Mouse (Mus musculus): ENCODE data around the gene Hs3st2. TPM values are rescaled to one million over a fixed set of nuclear protein-coding genes. Genes with fewer than 3 reads are reported as not detected.
A peak's percentile ranks its signal among the peaks of the same experiment; 100 is the strongest.
"Not testable (repeated sequence)": the region's sequence is repeated elsewhere in the genome, so short reads cannot be mapped to it uniquely, and the experiment has no call there.

Hs3st2 gene
- polyA plus RNA-seq (2011; ENCODE audit: insufficient read depth, insufficient read length, low replicate concordance, missing spikeins): not detected in 2 replicates

GRCm38 (mm10) chr7:121391225-121391983 lies at the start of gene Hs3st2:
TSS of gene Hs3st2 (plus strand) at chr7:121391859.
- WGBS: 7% methylated on average over 22 of the region's 22 CpGs
- Histone ChIP-seq H3K27ac (ENCODE audit: control insufficient read depth, insufficient read depth, low read depth, low read length, poor library complexity) (no peak within 1 kb of the TSS), H3K4me1 (ENCODE audit: control insufficient read depth, insufficient read depth, low read length) (no peaks in the 10 kb centered on the region), H3K4me3 (replicated peaks; ENCODE audit: control insufficient read depth, low read depth, low read length) (no peak within 1 kb of the TSS)
- TF ChIP-seq POLR2A (IDR thresholded peaks at IDR 0.05; ENCODE audit: borderline replicate concordance, control insufficient read depth, low read depth, low read length) (no peak), CTCF (IDR thresholded peaks at IDR 0.05; ENCODE audit: control insufficient read depth, insufficient read depth, low read length) (peak; percentile 51)

- Histone ChIP-seq H3K4me1 (ENCODE audit: control insufficient read depth, insufficient read depth, low read length) (no peaks in the 10 kb centered on the region), H3K27ac (ENCODE audit: control insufficient read depth, insufficient read depth, low read depth, low read length, poor library complexity) (no peak overlapping the region), H3K4me3 (replicated peaks; ENCODE audit: control insufficient read depth, low read depth, low read length) (no peak overlapping the region)
- WGBS: 77% methylated on average over 3 of the region's 3 CpGs
- TF ChIP-seq POLR2A (IDR thresholded peaks at IDR 0.05; ENCODE audit: borderline replicate concordance, control insufficient read depth, low read depth, low read length) (no peak), CTCF (IDR thresholded peaks at IDR 0.05; ENCODE audit: control insufficient read depth, insufficient read depth, low read length) (no peak)
Measured at GRCm38 (mm10) chr7:121348284-121348963, 43.2 kb upstream of the Hs3st2 start.

DNA sequence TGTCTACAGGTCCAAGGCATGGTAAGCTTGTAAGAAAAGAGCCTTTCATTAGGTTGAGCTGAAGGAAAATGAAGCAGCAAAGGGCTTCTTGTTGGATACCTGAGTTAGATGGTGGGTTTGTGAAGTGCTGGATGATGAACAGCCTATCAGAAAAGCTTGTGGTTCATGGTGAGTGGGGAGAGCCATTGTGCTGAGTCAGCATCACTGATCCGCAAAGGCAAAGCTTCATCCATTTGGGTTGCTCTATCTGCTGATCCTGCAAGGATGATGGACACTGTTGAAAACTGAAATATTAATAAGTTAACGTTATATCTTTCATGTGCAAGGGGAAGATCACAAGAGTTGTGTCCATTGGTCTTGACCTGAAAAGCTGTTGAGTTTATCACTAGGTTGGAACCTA lies 40.0 kb upstream of the Hs3st2 start:
- TF ChIP-seq POLR2A (IDR thresholded peaks at IDR 0.05; ENCODE audit: borderline replicate concordance, control insufficient read depth, low read depth, low read length) (no peak), CTCF (IDR thresholded peaks at IDR 0.05; ENCODE audit: control insufficient read depth, insufficient read depth, low read length) (no peak)
- Histone ChIP-seq H3K4me3 (replicated peaks; ENCODE audit: control insufficient read depth, low read depth, low read length) (no peak overlapping the region), H3K4me1 (ENCODE audit: control insufficient read depth, insufficient read depth, low read length) (no peaks in the 10 kb centered on the region), H3K27ac (ENCODE audit: control insufficient read depth, insufficient read depth, low read depth, low read length, poor library complexity) (no peak overlapping the region)
- 71% methylated on average over 2 of the region's 2 CpGs for WGBS

GRCm38 (mm10) chr7:121361448-121361847 lies 30.2 kb upstream of the Hs3st2 start:
- H3K4me3 ChIP-seq (replicated peaks; ENCODE audit: control insufficient read depth, low read depth, low read length); H3K27ac ChIP-seq (ENCODE audit: control insufficient read depth, insufficient read depth, low read depth, low read length, poor library complexity); H3K4me1 ChIP-seq (ENCODE audit: control insufficient read depth, insufficient read depth, low read length): not testable (repeated sequence)
- 72% methylated on average over 6 of the region's 6 CpGs for WGBS

DNA sequence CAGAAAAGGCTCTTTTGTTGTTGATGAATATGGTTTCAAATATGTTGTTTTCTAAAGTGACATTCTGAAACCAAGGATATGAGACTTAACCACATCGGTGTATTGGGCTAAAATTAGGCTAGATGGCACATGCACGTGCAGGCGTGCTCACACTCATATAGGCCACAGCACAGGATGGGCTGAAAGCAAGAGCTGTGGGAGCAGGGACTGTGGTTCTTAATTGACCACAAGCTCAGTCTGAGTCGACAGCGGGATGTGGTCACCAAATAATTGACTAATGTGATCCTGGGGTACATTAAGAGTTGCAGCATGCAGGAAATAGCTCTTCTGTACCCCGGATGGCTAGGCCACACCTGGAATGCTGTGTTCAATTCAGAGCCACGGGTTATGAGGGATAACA lies 26.1 kb upstream of the Hs3st2 start:
- Histone ChIP-seq H3K4me3 (replicated peaks; ENCODE audit: control insufficient read depth, low read depth, low read length) (no peak overlapping the region), H3K27ac (ENCODE audit: control insufficient read depth, insufficient read depth, low read depth, low read length, poor library complexity) (no peak overlapping the region), H3K4me1 (ENCODE audit: control insufficient read depth, insufficient read depth, low read length) (no peaks in the 10 kb centered on the region)
- TF ChIP-seq CTCF (IDR thresholded peaks at IDR 0.05; ENCODE audit: control insufficient read depth, insufficient read depth, low read length) (no peak), POLR2A (IDR thresholded peaks at IDR 0.05; ENCODE audit: borderline replicate concordance, control insufficient read depth, low read depth, low read length) (no peak)
- WGBS: 75% methylated on average over 7 of the region's 7 CpGs

- WGBS: 76% methylated on average over 6 of the region's 6 CpGs
- H3K4me1 ChIP-seq (ENCODE audit: control insufficient read depth, insufficient read depth, low read length): no peaks in the 10 kb centered on the region
- H3K27ac ChIP-seq (ENCODE audit: control insufficient read depth, insufficient read depth, low read depth, low read length, poor library complexity): no peak overlapping the region
- no peak for TF ChIP-seq CTCF (IDR thresholded peaks at IDR 0.05; ENCODE audit: control insufficient read depth, insufficient read depth, low read length)
- TF ChIP-seq POLR2A (IDR thresholded peaks at IDR 0.05; ENCODE audit: borderline replicate concordance, control insufficient read depth, low read depth, low read length): no peak
- H3K4me3 ChIP-seq (replicated peaks; ENCODE audit: control insufficient read depth, low read depth, low read length): no peak overlapping the region
Measured at GRCm38 (mm10) chr7:121367185-121367584, 24.5 kb upstream of the Hs3st2 start.

DNA sequence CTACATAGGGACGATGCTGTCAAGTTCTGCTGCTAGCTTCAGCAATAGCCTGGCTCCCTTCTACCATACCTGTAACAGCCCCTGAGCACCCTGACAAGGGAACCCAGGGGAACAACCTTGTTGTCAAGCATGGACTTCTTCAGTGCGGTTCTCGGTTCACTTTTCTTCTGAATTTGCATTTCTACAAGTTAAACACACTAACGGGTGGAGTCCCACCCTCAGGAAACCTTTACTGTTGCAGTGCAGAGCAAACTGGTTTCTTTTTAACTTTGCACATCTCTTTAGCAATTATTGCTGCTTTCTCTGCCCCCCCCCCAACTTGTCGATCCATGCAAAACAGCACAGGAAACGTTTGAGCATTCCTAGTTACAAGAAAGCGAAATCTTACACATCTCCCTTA lies 19.7 kb upstream of the Hs3st2 start:
- no peak for TF ChIP-seq POLR2A (IDR thresholded peaks at IDR 0.05; ENCODE audit: borderline replicate concordance, control insufficient read depth, low read depth, low read length)
- TF ChIP-seq CTCF (IDR thresholded peaks at IDR 0.05; ENCODE audit: control insufficient read depth, insufficient read depth, low read length): no peak
- H3K4me1 ChIP-seq (ENCODE audit: control insufficient read depth, insufficient read depth, low read length): no peaks in the 10 kb centered on the region

DNA sequence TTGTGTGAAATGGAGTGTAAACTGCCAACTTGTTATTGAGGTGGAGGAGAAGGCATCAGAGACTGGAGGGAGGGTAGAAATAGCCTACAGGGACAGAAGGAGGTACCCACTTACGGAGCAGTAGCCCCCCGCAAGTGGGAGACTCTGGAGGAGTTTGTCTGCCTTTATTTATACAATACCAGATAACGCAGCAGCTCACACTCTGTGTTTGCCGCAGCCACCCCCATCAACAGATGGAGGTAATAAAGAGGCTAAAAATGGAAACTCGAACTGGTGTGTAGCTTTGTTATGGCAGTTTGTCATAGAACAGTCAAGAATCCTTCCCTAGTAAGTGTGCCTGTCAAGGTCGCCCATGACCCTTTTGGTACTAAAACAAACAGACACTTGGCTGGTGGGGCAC lies 16.2 kb upstream of the Hs3st2 start:
- TF ChIP-seq CTCF (IDR thresholded peaks at IDR 0.05; ENCODE audit: control insufficient read depth, insufficient read depth, low read length): no peak
- TF ChIP-seq POLR2A (IDR thresholded peaks at IDR 0.05; ENCODE audit: borderline replicate concordance, control insufficient read depth, low read depth, low read length): no peak
- WGBS: 54% methylated on average over 6 of the region's 6 CpGs
- Histone ChIP-seq H3K4me1 (ENCODE audit: control insufficient read depth, insufficient read depth, low read length) (no peaks in the 10 kb centered on the region), H3K27ac (ENCODE audit: control insufficient read depth, insufficient read depth, low read depth, low read length, poor library complexity) (no peak overlapping the region), H3K4me3 (replicated peaks; ENCODE audit: control insufficient read depth, low read depth, low read length) (no peak overlapping the region)

More for the DNA sequence above, 19.7 kb upstream of the Hs3st2 start:
- Histone ChIP-seq H3K4me3 (replicated peaks; ENCODE audit: control insufficient read depth, low read depth, low read length) (no peak overlapping the region), H3K27ac (ENCODE audit: control insufficient read depth, insufficient read depth, low read depth, low read length, poor library complexity) (no peak overlapping the region)
- whole genome bisulfite sequencing: 60% methylated on average over 7 of the region's 7 CpGs

Measured in bone marrow, adult 2 months (tissue).